ENCODE assay signal across 18 mouse cellular contexts in the genomic region with DNA sequence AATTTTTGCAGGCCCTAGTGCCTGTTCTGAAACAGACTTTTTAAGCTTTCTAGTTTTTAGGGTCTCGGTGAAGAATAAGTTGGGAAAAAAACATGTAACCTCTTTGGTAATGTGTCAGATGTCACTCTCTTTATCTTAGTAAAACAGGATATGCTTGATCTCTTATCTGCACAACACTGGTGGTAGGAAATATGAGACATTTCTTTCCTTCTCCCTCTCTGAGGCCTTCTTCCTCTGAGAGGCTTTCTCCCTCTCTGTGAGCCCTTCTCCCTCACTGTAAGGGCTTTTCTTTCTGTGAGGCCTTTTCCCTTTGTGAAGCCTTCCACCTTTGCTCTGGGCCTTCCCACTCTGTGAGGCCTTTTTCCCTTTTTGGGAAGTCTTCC.
A peak's percentile ranks its signal among the peaks of the same experiment; 100 is the strongest.
DNase-seq lines count a peak whose midpoint lies in the region; ATAC-seq and TF ChIP-seq lines count a peak whose summit lies in the region.
"Had no signal": no experiment of that assay in that cellular context is flagged by ENCODE, and none has a peak within 500 bp of the region (broad histone marks: within the 10 kb centered on the region; RNA-seq: fewer than 3 reads in every experiment).

No protein-coding gene starts in this region.

- 33% methylated on average over 1 of the region's 1 CpGs for WGBS in heart, embryonic 10.5 days
- WGBS in intestine, embryonic 14.5 days, result 40% methylated on average over 1 of the region's 1 CpGs
- 71% methylated on average over 1 of the region's 1 CpGs for WGBS in intestine, postnatal 0 days
- 90% methylated on average over 1 of the region's 1 CpGs for WGBS in midbrain, embryonic 10.5 days
- 85% methylated on average over 1 of the region's 1 CpGs for whole genome bisulfite sequencing in midbrain, embryonic 13.5 days

- H3K9me3 ChIP-seq in heart, embryonic 10.5 days, result no peaks in the 10 kb centered on the region
- H3K9me3 ChIP-seq in intestine, embryonic 14.5 days (ENCODE audit: control insufficient read depth, low read length), result no peaks in the 10 kb centered on the region
- no peaks in the 10 kb centered on the region for H3K9me3 ChIP-seq in intestine, postnatal 0 days (ENCODE audit: control insufficient read depth)
- H3K9me3 ChIP-seq in midbrain, embryonic 10.5 days (replicated peaks), result no peaks in the 10 kb centered on the region
- H3K9me3 ChIP-seq in midbrain, embryonic 13.5 days, result no peaks in the 10 kb centered on the region
- H3K9me3 ChIP-seq: embryonic facial prominence, embryonic 15.5 days; forebrain, embryonic 12.5 days; midbrain, embryonic 12.5 days had no signal

- no peak overlapping the region for H3K4me3 ChIP-seq in heart, embryonic 10.5 days
- no peak overlapping the region for H3K4me3 ChIP-seq in intestine, embryonic 14.5 days (ENCODE audit: low read depth, low read length)
- H3K4me3 ChIP-seq in intestine, postnatal 0 days (ENCODE audit: low read depth, low read length), result no peak overlapping the region
- no peak overlapping the region for H3K4me3 ChIP-seq in midbrain, embryonic 10.5 days
- no peak overlapping the region for H3K4me3 ChIP-seq in midbrain, embryonic 13.5 days (replicated peaks)
- H3K4me3 ChIP-seq: embryonic facial prominence, embryonic 15.5 days; forebrain, embryonic 12.5 days; midbrain, embryonic 12.5 days; myocyte had no signal

- ATAC-seq in intestine, embryonic 14.5 days (replicated peaks; ENCODE audit: low FRiP score, low TSS enrichment, low read depth), result no peak
- no peak for ATAC-seq in intestine, postnatal 0 days
- ATAC-seq in midbrain, embryonic 13.5 days, result no peak

- no peak for DNase-seq in heart, embryonic 10.5 days (ENCODE audit: low spot score)
- DNase-seq in heart, postnatal 25 days (ENCODE audit: low spot score), result no peak
- no peak for DNase-seq in intestine, embryonic 14.5 days (ENCODE audit: low spot score)
- DNase-seq in midbrain, embryonic 10.5 days (ENCODE audit: low spot score), result no peak
- no peak for DNase-seq in adrenal gland, postnatal 36 days
- DNase-seq: cerebellum, postnatal 25 days; gastrocnemius, postnatal 36 days; kidney, postnatal 14 days; lung, postnatal 14 days; retina, postnatal 1 day; thymus, postnatal 14 days had no signal

- H3K9ac ChIP-seq in intestine, embryonic 14.5 days (ENCODE audit: low read length), result no peak overlapping the region
- no peak overlapping the region for H3K9ac ChIP-seq in intestine, postnatal 0 days (ENCODE audit: low read depth, low read length)
- H3K9ac ChIP-seq in midbrain, embryonic 13.5 days (replicated peaks), result no peak overlapping the region
- H3K9ac ChIP-seq: embryonic facial prominence, embryonic 15.5 days; forebrain, embryonic 12.5 days; hindbrain, embryonic 14.5 days; midbrain, embryonic 12.5 days had no signal

- intact Hi-C loops in heart, postnatal 25 days (cut with DNase I), result no loop called here

- H3K36me3 ChIP-seq in heart, embryonic 10.5 days, result no peaks in the 10 kb centered on the region
- H3K36me3 ChIP-seq in intestine, embryonic 14.5 days (ENCODE audit: control insufficient read depth, insufficient read depth, low read length), result no peaks in the 10 kb centered on the region
- no peaks in the 10 kb centered on the region for H3K36me3 ChIP-seq in intestine, postnatal 0 days (ENCODE audit: control insufficient read depth, insufficient read depth)
- no peaks in the 10 kb centered on the region for H3K36me3 ChIP-seq in midbrain, embryonic 10.5 days
- H3K36me3 ChIP-seq in midbrain, embryonic 13.5 days, result no peaks in the 10 kb centered on the region
- H3K36me3 ChIP-seq: embryonic facial prominence, embryonic 15.5 days; forebrain, embryonic 12.5 days; midbrain, embryonic 12.5 days had no signal

- no peak overlapping the region for H3K4me2 ChIP-seq in intestine, embryonic 14.5 days (ENCODE audit: low read length)
- no peak overlapping the region for H3K4me2 ChIP-seq in intestine, postnatal 0 days (replicated peaks; ENCODE audit: low read depth)
- H3K4me2 ChIP-seq in midbrain, embryonic 13.5 days (replicated peaks), result no peak overlapping the region
- H3K4me2 ChIP-seq: embryonic facial prominence, embryonic 15.5 days; forebrain, embryonic 12.5 days; hindbrain, embryonic 14.5 days; midbrain, embryonic 12.5 days had no signal

- TF ChIP-seq CTCF in intestine, postnatal 0 days (IDR thresholded peaks at IDR 0.05; ENCODE audit: low read depth), result no peak

- peaks cover 18% of the 10 kb centered on the region for H3K4me1 ChIP-seq in heart, embryonic 10.5 days
- H3K4me1 ChIP-seq in intestine, embryonic 14.5 days (replicated peaks; ENCODE audit: control insufficient read depth, insufficient read depth, low read length), result peaks cover 15% of the 10 kb centered on the region
- no peaks in the 10 kb centered on the region for H3K4me1 ChIP-seq in intestine, postnatal 0 days (replicated peaks; ENCODE audit: control insufficient read depth, insufficient read depth, low read length)
- H3K4me1 ChIP-seq in midbrain, embryonic 10.5 days, result peaks cover 31% of the 10 kb centered on the region
- peaks cover 5% of the 10 kb centered on the region; the same call in 1 of the 2 replicates for H3K4me1 ChIP-seq in midbrain, embryonic 13.5 days (replicated peaks)
- H3K4me1 ChIP-seq: embryonic facial prominence, embryonic 15.5 days; forebrain, embryonic 12.5 days had no signal

- peak overlapping the region; percentile 86 for H3K27ac ChIP-seq in heart, embryonic 10.5 days
- peak overlapping the region; percentile 55; the same call in 1 of the 2 replicates for H3K27ac ChIP-seq in intestine, embryonic 14.5 days (ENCODE audit: low read depth)
- no peak overlapping the region for H3K27ac ChIP-seq in intestine, postnatal 0 days (ENCODE audit: low read depth, low read length)
- H3K27ac ChIP-seq in midbrain, embryonic 10.5 days (replicated peaks), result peak overlapping the region; percentile 50
- H3K27ac ChIP-seq in midbrain, embryonic 13.5 days, result no peak overlapping the region
- H3K27ac ChIP-seq: embryonic facial prominence, embryonic 15.5 days; forebrain, embryonic 12.5 days; hindbrain, embryonic 14.5 days; midbrain, embryonic 12.5 days had no signal

- no peaks in the 10 kb centered on the region for H3K27me3 ChIP-seq in heart, embryonic 10.5 days (ENCODE audit: insufficient read depth, poor library complexity, severe bottlenecking)
- no peaks in the 10 kb centered on the region for H3K27me3 ChIP-seq in intestine, embryonic 14.5 days (replicated peaks; ENCODE audit: control insufficient read depth, insufficient read depth, low read length)
- H3K27me3 ChIP-seq in intestine, postnatal 0 days (replicated peaks; ENCODE audit: control insufficient read depth, insufficient read depth, low read length), result no peaks in the 10 kb centered on the region
- no peaks in the 10 kb centered on the region for H3K27me3 ChIP-seq in midbrain, embryonic 10.5 days (ENCODE audit: low read depth, poor library complexity, severe bottlenecking)
- H3K27me3 ChIP-seq in midbrain, embryonic 13.5 days, result no peaks in the 10 kb centered on the region
- H3K27me3 ChIP-seq: embryonic facial prominence, embryonic 15.5 days; forebrain, embryonic 12.5 days; midbrain, embryonic 12.5 days had no signal

Comparison
In these comparisons a context has a peak if more than half of its experiments do, and no peak if none do; other contexts are left out.
1. H3K27ac ChIP-seq: peak in heart, embryonic 10.5 days (single experiment), intestine, embryonic 14.5 days (single experiment) and midbrain, embryonic 10.5 days (single experiment); none in intestine, postnatal 0 days (single experiment) and midbrain, embryonic 13.5 days (single experiment).